Mouse (Mus musculus) Muller cell, postnatal 12 days (primary cell): ENCODE measurements around the gene Sobp.

Experiments
- DNase-seq: peaks from one replicate; pipeline ENCODE4 v3.0.0-alpha.2; 2015; ENCODE audit errors: inconsistent ontology term

Gene Sobp

GRCm38 (mm10) chr10:43158917-43159316, 15.4 kb downstream of the Sobp start:
- no peak for DNase-seq

- peak; percentile 95 for DNase-seq
Observed at GRCm38 (mm10) chr10:43155046-43155560, 19.2 kb downstream of the Sobp start.

GRCm38 (mm10) chr10:43152643-43153042, 21.7 kb downstream of the Sobp start:
- no peak for DNase-seq

- DNase-seq, result no peak
Observed at GRCm38 (mm10) chr10:43148456-43148855, 25.9 kb downstream of the Sobp start.

- no peak for DNase-seq
Observed at GRCm38 (mm10) chr10:43143173-43143572, 31.2 kb downstream of the Sobp start.

GRCm38 (mm10) chr10:43134027-43134426, 40.3 kb downstream of the Sobp start:
- DNase-seq, result no peak

- DNase-seq, result peak; percentile 72
Observed at GRCm38 (mm10) chr10:43128750-43129149, 45.6 kb downstream of the Sobp start.

GRCm38 (mm10) chr10:43124561-43124960, 49.8 kb downstream of the Sobp start:
- no peak for DNase-seq

- no peak for DNase-seq
Observed at GRCm38 (mm10) chr10:43124156-43124555, 50.2 kb downstream of the Sobp start.

- no peak for DNase-seq
Observed at GRCm38 (mm10) chr10:43123422-43123821, 50.9 kb downstream of the Sobp start.

- DNase-seq, result peak; percentile 55
Observed at GRCm38 (mm10) chr10:43120688-43121450, 53.5 kb downstream of the Sobp start.

- DNase-seq, result peak; percentile 90
Observed at GRCm38 (mm10) chr10:43116083-43116927, 58.0 kb downstream of the Sobp start.

GRCm38 (mm10) chr10:43112296-43112695, 62.0 kb downstream of the Sobp start:
- DNase-seq, result no peak

- DNase-seq, result peak; percentile 36
Observed at GRCm38 (mm10) chr10:43106616-43107015, 67.7 kb downstream of the Sobp start.

GRCm38 (mm10) chr10:43106196-43106595, 68.1 kb downstream of the Sobp start:
- DNase-seq, result peak; percentile 77

GRCm38 (mm10) chr10:43100513-43100912, 73.8 kb downstream of the Sobp start:
- peak; percentile 37 for DNase-seq

GRCm38 (mm10) chr10:43099229-43099628, 75.1 kb downstream of the Sobp start:
- peak; percentile 17 for DNase-seq

- no peak for DNase-seq
Observed at GRCm38 (mm10) chr10:43097755-43098154, 76.6 kb downstream of the Sobp start.

- DNase-seq, result no peak
Observed at GRCm38 (mm10) chr10:43096614-43097013, 77.7 kb downstream of the Sobp start.

- no peak for DNase-seq
Observed at GRCm38 (mm10) chr10:43094537-43094936, 79.8 kb downstream of the Sobp start.

GRCm38 (mm10) chr10:43093440-43093839, 80.9 kb downstream of the Sobp start:
- no peak for DNase-seq

GRCm38 (mm10) chr10:43090040-43090439, 84.3 kb downstream of the Sobp start:
- DNase-seq, result no peak

- DNase-seq, result peak; percentile 49
Observed at GRCm38 (mm10) chr10:43087421-43087820, 86.9 kb downstream of the Sobp start.
